Comparison of ENCODE assay signal across 12 mouse cellular contexts in the genomic region with DNA sequence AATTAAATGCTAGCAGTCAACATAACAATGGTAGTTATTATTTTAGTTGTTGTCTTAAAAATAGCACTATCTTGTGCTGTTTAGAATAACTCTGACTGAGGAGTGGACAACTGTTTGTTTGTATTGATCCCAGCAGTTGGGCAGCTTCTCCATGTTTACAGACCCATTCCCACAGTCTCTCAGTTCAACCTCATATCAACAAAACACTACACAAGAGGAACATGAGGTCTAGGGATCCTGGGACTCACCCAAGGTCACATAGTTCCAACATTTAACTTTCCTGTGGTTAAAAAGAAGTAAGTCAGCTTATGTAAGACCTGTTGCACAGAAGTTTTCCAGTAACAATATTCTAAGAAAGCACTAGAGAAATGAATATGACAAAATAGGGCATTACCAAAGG.
"Had no signal": no experiment of that assay in that cellular context is flagged by ENCODE, and none has a peak within 500 bp of the region (broad histone marks: within the 10 kb centered on the region; RNA-seq: fewer than 3 reads in every experiment).

No protein-coding gene starts in this region.

- ATAC-seq: inflammation-experienced regulatory T-cells, adult 6 months; liver, embryonic 12.5 days; midbrain, embryonic 16.5 days had no signal

- H3K36me3 ChIP-seq: kidney, embryonic 15.5 days; limb, embryonic 10.5 days; liver, embryonic 12.5 days; midbrain, embryonic 12.5 days; neural tube, embryonic 13.5 days; stomach, embryonic 15.5 days had no signal

- H3K4me3 ChIP-seq: kidney, embryonic 15.5 days; left cerebral cortex, adult 2 months; limb, embryonic 10.5 days; liver, embryonic 12.5 days; midbrain, embryonic 12.5 days; neural tube, embryonic 13.5 days; stomach, embryonic 15.5 days had no signal

- H3K9me3 ChIP-seq: kidney, embryonic 15.5 days; limb, embryonic 10.5 days; liver, embryonic 12.5 days; midbrain, embryonic 12.5 days; neural tube, embryonic 13.5 days; stomach, embryonic 15.5 days had no signal

- H3K9ac ChIP-seq: kidney, embryonic 15.5 days; liver, embryonic 12.5 days; midbrain, embryonic 12.5 days; neural tube, embryonic 13.5 days; stomach, embryonic 15.5 days had no signal

- H3K27me3 ChIP-seq: kidney, embryonic 15.5 days; liver, embryonic 12.5 days; midbrain, embryonic 12.5 days; neural tube, embryonic 13.5 days; stomach, embryonic 15.5 days had no signal

- DNase-seq: kidney, adult 2 months; kidney, postnatal 14 days; right cerebral cortex, postnatal 14 days had no signal

- H3K27ac ChIP-seq: kidney, embryonic 15.5 days; left cerebral cortex, adult 2 months; limb, embryonic 10.5 days; liver, embryonic 12.5 days; midbrain, embryonic 12.5 days; neural tube, embryonic 13.5 days had no signal

- H3K4me2 ChIP-seq: kidney, embryonic 15.5 days; liver, embryonic 12.5 days; midbrain, embryonic 12.5 days; neural tube, embryonic 13.5 days; stomach, embryonic 15.5 days had no signal

- H3K4me1 ChIP-seq: kidney, embryonic 15.5 days; liver, embryonic 12.5 days; midbrain, embryonic 12.5 days; neural tube, embryonic 13.5 days; stomach, embryonic 15.5 days had no signal
